Mouse (Mus musculus): ENCODE results near the gene Trappc12.
A peak's percentile ranks its signal among the peaks of the same experiment; 100 is the strongest.

- TF ChIP-seq CTCF (IDR thresholded peaks at IDR 0.05; ENCODE audit: borderline replicate concordance, insufficient read depth, low read length) (no peak), POLR2A (IDR thresholded peaks at IDR 0.05; ENCODE audit: low read depth, low read length) (peak; percentile 92)
These were observed 100.8 kb downstream of the Trappc12 start, which contains the start of gene Rnaseh1 for GRCm38 (mm10) chr12:28649141-28650110.
